Mouse (Mus musculus): ENCODE results near the gene Smarcd1.
A peak's percentile ranks its signal among the peaks of the same experiment; 100 is the strongest.

GRCm38 (mm10) chr15:99688712-99689111 is 13.2 kb upstream of the Smarcd1 start:
- TF ChIP-seq CTCF (IDR thresholded peaks at IDR 0.05; ENCODE audit: low read depth), result peak; percentile 94
- no peak for TF ChIP-seq EP300 (IDR thresholded peaks at IDR 0.05; ENCODE audit: low read depth)

All from liver, embryonic 14.5 days (tissue).